Mouse (Mus musculus): ENCODE results near the gene Rapgef1. TPM values are rescaled to one million over a fixed set of nuclear protein-coding genes. Genes with fewer than 3 reads are reported as not detected.
A peak's percentile ranks its signal among the peaks of the same experiment; 100 is the strongest.

Rapgef1 gene
- total and polyA plus RNA-seq, 2 experiments from 2014 or later, result 13.7 to 94.0 TPM

- Histone ChIP-seq H3K4me2 (ENCODE audit: low read depth, low read length) (no peak overlapping the region), H3K36me3 (ENCODE audit: insufficient read depth, low read length) (peaks cover 81% of the 10 kb centered on the region), H3K4me3 (ENCODE audit: low read length) (no peak overlapping the region), H3K27ac (no peak overlapping the region), H3K27me3 (ENCODE audit: insufficient read depth, low read length) (no peaks in the 10 kb centered on the region), H3K9me3 (ENCODE audit: low read length) (no peaks in the 10 kb centered on the region), H3K4me1 (ENCODE audit: insufficient read depth, low read length) (no peaks in the 10 kb centered on the region), H3K9ac (replicated peaks; ENCODE audit: low read length) (no peak overlapping the region)
- ATAC-seq (no peak), DNase-seq (ENCODE audit: low spot score) (no peak)
- no peak for TF ChIP-seq CTCF (IDR thresholded peaks at IDR 0.05; ENCODE audit: low read depth)
- 90% methylated on average over 10 of the region's 10 CpGs for WGBS
Measured at GRCm38 (mm10) chr2:29732559-29732958, 113.0 kb downstream of the Rapgef1 start.

GRCm38 (mm10) chr2:29733348-29733747, 113.8 kb downstream of the Rapgef1 start:
- Histone ChIP-seq H3K9ac (replicated peaks; ENCODE audit: low read length) (no peak overlapping the region), H3K27me3 (ENCODE audit: insufficient read depth, low read length) (no peaks in the 10 kb centered on the region), H3K9me3 (ENCODE audit: low read length) (no peaks in the 10 kb centered on the region), H3K4me2 (ENCODE audit: low read depth, low read length) (no peak overlapping the region), H3K4me3 (ENCODE audit: low read length) (no peak overlapping the region), H3K4me1 (ENCODE audit: insufficient read depth, low read length) (no peaks in the 10 kb centered on the region), H3K27ac (no peak overlapping the region), H3K36me3 (ENCODE audit: insufficient read depth, low read length) (peaks cover 80% of the 10 kb centered on the region)
- WGBS, result 93% methylated on average over 5 of the region's 5 CpGs
- DNase-seq (ENCODE audit: low spot score) (no peak), ATAC-seq (no peak)
- no peak for TF ChIP-seq CTCF (IDR thresholded peaks at IDR 0.05; ENCODE audit: low read depth)

GRCm38 (mm10) chr2:29735708-29736107, 116.2 kb downstream of the Rapgef1 start:
- Histone ChIP-seq H3K4me3 (ENCODE audit: low read length) (no peak overlapping the region), H3K27ac (no peak overlapping the region), H3K4me2 (ENCODE audit: low read depth, low read length) (no peak overlapping the region), H3K9ac (replicated peaks; ENCODE audit: low read length) (no peak overlapping the region), H3K36me3 (ENCODE audit: insufficient read depth, low read length) (peaks cover 69% of the 10 kb centered on the region), H3K9me3 (ENCODE audit: low read length) (no peaks in the 10 kb centered on the region), H3K27me3 (ENCODE audit: insufficient read depth, low read length) (no peaks in the 10 kb centered on the region), H3K4me1 (ENCODE audit: insufficient read depth, low read length) (no peaks in the 10 kb centered on the region)
- TF ChIP-seq CTCF (IDR thresholded peaks at IDR 0.05; ENCODE audit: low read depth), result no peak
- ATAC-seq, result no peak
- 92% methylated on average over 12 of the region's 12 CpGs for WGBS
- no peak for DNase-seq (ENCODE audit: low spot score)

GRCm38 (mm10) chr2:29737209-29737925, 117.8 kb downstream of the Rapgef1 start:
- Histone ChIP-seq H3K9ac (replicated peaks; ENCODE audit: low read length) (no peak overlapping the region), H3K27me3 (ENCODE audit: insufficient read depth, low read length) (no peaks in the 10 kb centered on the region), H3K27ac (no peak overlapping the region), H3K36me3 (ENCODE audit: insufficient read depth, low read length) (peaks cover 61% of the 10 kb centered on the region), H3K9me3 (ENCODE audit: low read length) (no peaks in the 10 kb centered on the region), H3K4me2 (ENCODE audit: low read depth, low read length) (no peak overlapping the region), H3K4me3 (ENCODE audit: low read length) (no peak overlapping the region), H3K4me1 (ENCODE audit: insufficient read depth, low read length) (no peaks in the 10 kb centered on the region)
- TF ChIP-seq CTCF (IDR thresholded peaks at IDR 0.05; ENCODE audit: low read depth), result no peak
- DNase-seq (ENCODE audit: low spot score), result no peak
- ATAC-seq, result no peak
- WGBS, result 87% methylated on average over 12 of the region's 12 CpGs

GRCm38 (mm10) chr2:29738799-29739198, 119.3 kb downstream of the Rapgef1 start:
- no peaks in the 10 kb centered on the region for H3K9me3 ChIP-seq (ENCODE audit: low read length)
- no peaks in the 10 kb centered on the region for H3K4me1 ChIP-seq (ENCODE audit: insufficient read depth, low read length)
- no peak for DNase-seq (ENCODE audit: low spot score)
- TF ChIP-seq CTCF (IDR thresholded peaks at IDR 0.05; ENCODE audit: low read depth), result no peak
- ATAC-seq, result no peak
- H3K9ac ChIP-seq (replicated peaks; ENCODE audit: low read length), result no peak overlapping the region
- H3K4me2 ChIP-seq (ENCODE audit: low read depth, low read length), result no peak overlapping the region
- H3K36me3 ChIP-seq (ENCODE audit: insufficient read depth, low read length), result peaks cover 48% of the 10 kb centered on the region
- no peaks in the 10 kb centered on the region for H3K27me3 ChIP-seq (ENCODE audit: insufficient read depth, low read length)
- H3K4me3 ChIP-seq (ENCODE audit: low read length), result no peak overlapping the region
- no peak overlapping the region for H3K27ac ChIP-seq
- 51% methylated on average over 4 of the region's 4 CpGs for WGBS

GRCm38 (mm10) chr2:29739368-29739767, 119.8 kb downstream of the Rapgef1 start:
- TF ChIP-seq CTCF (IDR thresholded peaks at IDR 0.05; ENCODE audit: low read depth), result peak; percentile 37
- Histone ChIP-seq H3K4me2 (ENCODE audit: low read depth, low read length) (no peak overlapping the region), H3K27me3 (ENCODE audit: insufficient read depth, low read length) (no peaks in the 10 kb centered on the region), H3K36me3 (ENCODE audit: insufficient read depth, low read length) (peaks cover 43% of the 10 kb centered on the region), H3K9ac (replicated peaks; ENCODE audit: low read length) (no peak overlapping the region), H3K4me1 (ENCODE audit: insufficient read depth, low read length) (no peaks in the 10 kb centered on the region), H3K27ac (no peak overlapping the region), H3K4me3 (ENCODE audit: low read length) (no peak overlapping the region), H3K9me3 (ENCODE audit: low read length) (no peaks in the 10 kb centered on the region)
- 73% methylated on average over 5 of the region's 5 CpGs for WGBS
- DNase-seq (ENCODE audit: low spot score) (peak; percentile 23), ATAC-seq (no peak)

- 91% methylated on average over 6 of the region's 6 CpGs for WGBS
- Histone ChIP-seq H3K36me3 (ENCODE audit: insufficient read depth, low read length) (peaks cover 31% of the 10 kb centered on the region), H3K27ac (no peak overlapping the region), H3K27me3 (ENCODE audit: insufficient read depth, low read length) (no peaks in the 10 kb centered on the region), H3K9ac (replicated peaks; ENCODE audit: low read length) (no peak overlapping the region), H3K9me3 (ENCODE audit: low read length) (no peaks in the 10 kb centered on the region), H3K4me1 (ENCODE audit: insufficient read depth, low read length) (no peaks in the 10 kb centered on the region), H3K4me3 (ENCODE audit: low read length) (no peak overlapping the region), H3K4me2 (ENCODE audit: low read depth, low read length) (no peak overlapping the region)
- no peak for ATAC-seq
- DNase-seq (ENCODE audit: low spot score), result no peak
- no peak for TF ChIP-seq CTCF (IDR thresholded peaks at IDR 0.05; ENCODE audit: low read depth)
Measured at GRCm38 (mm10) chr2:29741207-29741606, 121.7 kb downstream of the Rapgef1 start.
